Mouse (Mus musculus) adrenal gland, postnatal 36 days (tissue): ENCODE measurements around the gene Mier3. TPM values are rescaled to one million over a fixed set of nuclear protein-coding genes. Genes with fewer than 3 reads are reported as not detected.
"Not testable (repeated sequence)": the region's sequence is repeated elsewhere in the genome, so short reads cannot be mapped to it uniquely, and the experiment has no call there.

Source experiments
- DNase-seq, 2 experiments: peaks; one replicate each; pipeline ENCODE4 v3.0.0; 2021; ENCODE audit warnings: mixed read lengths in 1 of 2
- total RNA-seq, 2 experiments: library from RNA; stranded (reverse); gene quantifications; 2 replicates each; pipeline ENCODE4 v1.2.3; 2021

Mier3 gene
- total RNA-seq, 2 experiments from 2014 or later = 39.9 to 44.4 TPM

GRCm38 (mm10) chr13:111703396-111703795 lies 22.6 kb downstream of the Mier3 start:
- DNase-seq = no peak

- DNase-seq = not testable (repeated sequence)
Observed at GRCm38 (mm10) chr13:111703952-111704351, 23.2 kb downstream of the Mier3 start.

GRCm38 (mm10) chr13:111710531-111710930 lies 29.8 kb downstream of the Mier3 start:
- peak in 1 of 2 experiments; percentile 11 for DNase-seq

- DNase-seq = no peak
Observed at GRCm38 (mm10) chr13:111719726-111720125, 38.9 kb downstream of the Mier3 start.

- no peak for DNase-seq
Observed at GRCm38 (mm10) chr13:111724811-111725164, 44.0 kb downstream of the Mier3 start.

GRCm38 (mm10) chr13:111725165-111726077 lies 44.6 kb downstream of the Mier3 start:
- DNase-seq = peak; percentile 98 to 99

GRCm38 (mm10) chr13:111726898-111727297 lies 46.1 kb downstream of the Mier3 start:
- DNase-seq = no peak

- no peak for DNase-seq
Observed at GRCm38 (mm10) chr13:111741204-111741990, 60.6 kb downstream of the Mier3 start.

- DNase-seq = peak in 1 of 2 experiments; percentile 74
Observed at GRCm38 (mm10) chr13:111741991-111742615, 61.3 kb downstream of the Mier3 start.

- no peak for DNase-seq
Observed at GRCm38 (mm10) chr13:111744233-111745000, 63.6 kb downstream of the Mier3 start.

- no peak for DNase-seq
Observed at GRCm38 (mm10) chr13:111745216-111745615, 64.4 kb downstream of the Mier3 start.

GRCm38 (mm10) chr13:111746831-111747230 lies 66.1 kb downstream of the Mier3 start:
- no peak for DNase-seq

- DNase-seq = no peak
Observed at GRCm38 (mm10) chr13:111748301-111749062, 67.7 kb downstream of the Mier3 start.

- no peak for DNase-seq
Observed at GRCm38 (mm10) chr13:111753321-111753720, 72.5 kb downstream of the Mier3 start.

- DNase-seq = no peak
Observed at GRCm38 (mm10) chr13:111755377-111755776, 74.6 kb downstream of the Mier3 start.

- no peak for DNase-seq
Observed at GRCm38 (mm10) chr13:111755937-111756336, 75.2 kb downstream of the Mier3 start.

- DNase-seq = no peak
Observed at GRCm38 (mm10) chr13:111756986-111757385, 76.2 kb downstream of the Mier3 start.

- no peak for DNase-seq
Observed at GRCm38 (mm10) chr13:111762526-111762925, 81.7 kb downstream of the Mier3 start.
